Mouse (Mus musculus) small intestine, adult 2 months (tissue): ENCODE results near the gene Ip6k1.

ENCODE experiments used
- CTCF ChIP-seq: fragments of 200-500 bp; IDR thresholded peaks from 2 replicates; pipeline ENCODE4 v1.5.1; 2012; ENCODE audit warnings: low read depth, mild to moderate bottlenecking, control low read depth, inconsistent platforms, low read length, moderate library complexity, mixed read lengths; ENCODE audit not compliant: insufficient replicate concordance, insufficient read length; ENCODE audit errors: extremely low read depth
- POLR2A ChIP-seq: fragments of 200-500 bp; IDR thresholded peaks from 2 replicates; pipeline ENCODE4 v1.6.1; 2012; ENCODE audit warnings: low read depth, mild to moderate bottlenecking, control low read depth, inconsistent platforms, low read length, moderate library complexity

DNA sequence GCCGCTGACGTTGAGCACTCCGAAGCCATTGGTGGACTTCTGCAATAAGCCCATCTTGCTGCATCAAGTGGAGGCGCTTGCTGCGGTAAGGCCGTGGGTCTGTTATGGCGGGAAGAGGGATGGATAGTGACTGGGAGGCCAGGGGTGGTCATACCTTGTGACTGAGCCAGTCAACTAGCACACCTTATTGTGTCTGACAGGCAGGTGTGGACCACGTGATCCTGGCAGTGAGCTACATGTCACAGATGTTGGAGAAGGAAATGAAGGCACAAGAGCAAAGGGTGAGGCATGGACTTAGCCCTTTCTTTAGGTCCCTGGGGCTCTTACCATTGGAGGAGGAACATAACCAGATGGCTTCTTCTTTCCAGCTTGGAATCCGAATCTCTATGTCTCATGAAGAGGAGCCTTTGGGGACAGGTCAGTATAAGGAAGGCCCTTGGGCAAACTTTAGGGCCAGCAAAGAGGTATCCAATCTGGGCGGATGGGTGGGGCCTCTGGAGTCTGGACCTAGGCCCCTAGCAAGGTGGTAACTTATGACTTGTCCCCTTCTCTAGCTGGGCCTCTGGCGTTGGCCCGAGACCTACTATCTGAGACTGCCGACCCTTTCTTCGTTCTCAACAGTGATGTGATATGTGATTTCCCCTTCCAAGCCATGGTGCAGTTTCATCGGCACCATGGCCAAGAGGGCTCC is 47.4 kb downstream of the Ip6k1 start:
- TF ChIP-seq CTCF (no peak), POLR2A (no peak)
